Mouse (Mus musculus): ENCODE results near the gene Tial1.

DNA sequence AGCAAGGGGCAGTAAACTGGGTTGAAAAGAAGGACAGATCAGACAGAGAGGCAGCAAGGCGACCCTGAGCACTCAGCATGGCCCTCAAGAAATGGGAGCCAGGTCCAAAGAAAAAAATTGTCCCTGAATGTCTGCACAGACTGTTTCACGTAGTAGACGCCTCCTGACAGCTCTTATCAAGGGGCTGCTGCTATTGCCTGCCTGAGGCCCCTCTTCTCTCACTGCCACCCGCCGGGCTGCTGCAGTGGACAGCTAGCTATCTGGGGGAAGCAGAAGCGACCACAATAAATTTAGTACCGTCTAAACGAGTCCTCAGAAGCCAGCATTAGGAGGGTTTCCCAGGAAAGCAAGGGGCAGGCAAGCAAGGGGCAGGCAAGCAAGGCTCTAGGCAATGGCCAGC is 47.1 kb downstream of the Tial1 start:
- TF ChIP-seq POLR2A (IDR thresholded peaks at IDR 0.05; ENCODE audit: extremely low read depth, insufficient read depth, low read length) (no peak), CTCF (IDR thresholded peaks at IDR 0.05; ENCODE audit: low read depth, low read length) (no peak)

All from liver, adult 2 months (tissue).